Mouse (Mus musculus): ENCODE data around the gene Ntf3. TPM values are rescaled to one million over a fixed set of nuclear protein-coding genes. Genes with fewer than 3 reads are reported as not detected.

The Ntf3 gene
- total and polyA plus RNA-seq, 3 experiments, result not detected

DNA sequence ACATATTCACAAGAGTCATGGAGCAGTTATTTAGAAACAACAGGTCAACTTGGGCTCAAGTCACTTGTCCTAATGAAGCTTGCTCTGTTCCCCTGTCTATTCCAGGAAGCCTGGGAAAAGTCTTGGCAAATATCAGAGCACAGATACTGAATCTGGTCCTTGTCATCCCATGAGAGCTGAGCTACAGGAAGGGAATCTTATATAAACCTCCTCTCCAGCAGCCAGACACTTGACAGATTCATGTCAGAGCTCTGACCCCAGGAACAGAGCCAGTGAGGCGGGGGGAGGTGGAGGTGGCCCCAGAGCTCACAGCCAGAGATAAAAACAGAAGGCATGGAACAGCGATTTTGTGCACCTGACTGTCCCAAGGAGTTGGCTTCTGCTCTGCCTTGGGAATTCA lies 26.3 kb downstream of the Ntf3 start:
- Histone ChIP-seq H3K27ac (ENCODE audit: control insufficient read depth, low read depth, low read length) (no peak overlapping the region), H3K9ac (ENCODE audit: control insufficient read depth, low read depth, low read length, poor library complexity, severe bottlenecking) (no peak overlapping the region), H3K79me2 (ENCODE audit: control insufficient read depth, insufficient read depth, low read length, poor library complexity) (no peaks in the 10 kb centered on the region), H3K4me3 (ENCODE audit: control insufficient read depth in 1 of 2, insufficient read depth in 1 of 2, low read depth in 2 of 2, low read length in 2 of 2) (no peak overlapping the region), H3K36me3 (ENCODE audit: control insufficient read depth in 1 of 2, insufficient read depth in 2 of 2, low read length in 2 of 2) (no peaks in the 10 kb centered on the region), H3K9me3 (replicated peaks; ENCODE audit: insufficient read depth, low read length) (no peaks in the 10 kb centered on the region), H3K4me1 (ENCODE audit: control insufficient read depth in 1 of 2, insufficient read depth in 2 of 2, low read length in 2 of 2) (no peaks in the 10 kb centered on the region), H3K27me3 (ENCODE audit: control insufficient read depth in 1 of 2, insufficient read depth in 2 of 2, low read length in 2 of 2) (no peaks in the 10 kb centered on the region)
- TF ChIP-seq NELFE (IDR thresholded peaks at IDR 0.05; ENCODE audit: low read depth, low read length), result no peak
- TF ChIP-seq BHLHE40 (IDR thresholded peaks at IDR 0.05; ENCODE audit: borderline replicate concordance, low read depth, low read length), result no peak
- TF ChIP-seq POLR2A (IDR thresholded peaks at IDR 0.05; ENCODE audit: control insufficient read depth in 1 of 2, insufficient read depth in 1 of 2, low read depth in 1 of 2, low read length in 2 of 2, poor library complexity in 1 of 2), result no peak
- no peak for TF ChIP-seq ZNF384 (IDR thresholded peaks at IDR 0.05; ENCODE audit: low read depth, low read length)
- no peak for TF ChIP-seq ZC3H11A (IDR thresholded peaks at IDR 0.05; ENCODE audit: low read depth, low read length)
- TF ChIP-seq MAX (IDR thresholded peaks at IDR 0.05; ENCODE audit: low read length), result no peak
- no peak for TF ChIP-seq SIN3A (IDR thresholded peaks at IDR 0.05; ENCODE audit: low read length)
- no peak for TF ChIP-seq CTCF (IDR thresholded peaks at IDR 0.05 in 2 of 3, conservative IDR thresholded peaks at IDR 0.05 in 1 of 3; ENCODE audit: control insufficient read depth in 1 of 3, insufficient read depth in 1 of 3, low read depth in 2 of 3, low read length in 3 of 3, poor library complexity in 1 of 3, severe bottlenecking in 1 of 3)
- TF ChIP-seq MAFK (IDR thresholded peaks at IDR 0.05; ENCODE audit: borderline replicate concordance, low read depth, low read length), result no peak
- TF ChIP-seq ZMIZ1 (IDR thresholded peaks at IDR 0.05; ENCODE audit: low read depth, low read length), result no peak
- TF ChIP-seq MAZ (IDR thresholded peaks at IDR 0.05; ENCODE audit: low read depth, low read length), result no peak
- no peak for TF ChIP-seq MEF2A (IDR thresholded peaks at IDR 0.05; ENCODE audit: extremely low read depth, insufficient replicate concordance, low read depth, low read length, poor library complexity, severe bottlenecking)
- TF ChIP-seq ETS1 (IDR thresholded peaks at IDR 0.05; ENCODE audit: low read depth, low read length), result no peak
- TF ChIP-seq POLR2AphosphoS2 (IDR thresholded peaks at IDR 0.05; ENCODE audit: low read length), result no peak
- no peak for TF ChIP-seq USF2 (IDR thresholded peaks at IDR 0.05; ENCODE audit: borderline replicate concordance in 1 of 2, insufficient read depth in 1 of 2, low read depth in 1 of 2, low read length in 2 of 2)
- DNase-seq (ENCODE audit: low read depth, low spot score), result no peak

DNA sequence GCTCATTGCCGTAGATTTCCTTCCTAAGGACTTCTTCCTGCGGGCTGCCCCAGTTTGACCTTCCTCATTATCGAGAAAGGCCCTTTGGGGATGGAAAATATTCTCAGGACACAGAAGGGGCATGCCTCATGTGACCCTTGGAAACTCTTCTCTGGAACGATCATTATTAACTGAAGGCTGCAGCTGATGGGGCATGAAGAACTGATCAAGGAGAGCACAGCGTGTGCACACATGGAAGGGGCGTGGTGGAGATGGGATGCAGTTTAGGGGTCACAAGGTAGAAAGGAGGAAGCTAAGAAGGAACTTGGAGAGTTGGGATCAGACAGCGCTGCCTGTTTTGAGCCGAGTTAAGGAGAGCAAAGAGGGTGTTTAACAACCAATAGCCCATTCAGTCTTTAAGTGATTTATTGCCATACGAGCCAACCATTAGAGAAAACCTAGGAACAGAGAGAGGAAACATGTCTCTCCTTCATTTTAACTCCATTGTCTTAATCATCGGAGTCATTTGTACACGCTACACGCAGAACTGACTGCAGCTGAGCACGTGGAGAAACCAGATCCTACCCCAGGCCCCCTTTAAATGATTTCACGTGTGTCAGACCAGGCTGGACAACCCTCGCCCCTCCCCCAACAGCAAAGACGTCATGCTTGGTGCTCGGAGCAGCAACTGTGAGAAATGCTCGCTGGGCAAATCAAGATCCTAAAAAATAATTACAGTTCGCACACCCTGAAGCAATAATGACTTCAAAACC lies 32.4 kb downstream of the Ntf3 start:
- Histone ChIP-seq H3K27me3 (ENCODE audit: control insufficient read depth in 1 of 2, insufficient read depth in 2 of 2, low read length in 2 of 2) (no peaks in the 10 kb centered on the region), H3K27ac (ENCODE audit: control insufficient read depth, low read depth, low read length) (no peak overlapping the region), H3K4me1 (ENCODE audit: control insufficient read depth in 1 of 2, insufficient read depth in 2 of 2, low read length in 2 of 2) (no peaks in the 10 kb centered on the region), H3K9ac (ENCODE audit: control insufficient read depth, low read depth, low read length, poor library complexity, severe bottlenecking) (no peak overlapping the region), H3K36me3 (ENCODE audit: control insufficient read depth in 1 of 2, insufficient read depth in 2 of 2, low read length in 2 of 2) (no peaks in the 10 kb centered on the region), H3K79me2 (ENCODE audit: control insufficient read depth, insufficient read depth, low read length, poor library complexity) (no peaks in the 10 kb centered on the region), H3K9me3 (replicated peaks; ENCODE audit: insufficient read depth, low read length) (no peaks in the 10 kb centered on the region), H3K4me3 (ENCODE audit: control insufficient read depth in 1 of 2, insufficient read depth in 1 of 2, low read depth in 2 of 2, low read length in 2 of 2) (no peak overlapping the region)
- no peak for DNase-seq (ENCODE audit: low read depth, low spot score)
- no peak for TF ChIP-seq JUND (IDR thresholded peaks at IDR 0.05; ENCODE audit: low read depth, low read length)
- TF ChIP-seq ZMIZ1 (IDR thresholded peaks at IDR 0.05; ENCODE audit: low read depth, low read length), result no peak
- TF ChIP-seq USF1 (IDR thresholded peaks at IDR 0.05; ENCODE audit: low read depth, low read length), result no peak
- TF ChIP-seq NRF1 (IDR thresholded peaks at IDR 0.05; ENCODE audit: insufficient read depth, low read depth, low read length, poor library complexity, severe bottlenecking), result no peak
- no peak for TF ChIP-seq CHD2 (IDR thresholded peaks at IDR 0.05; ENCODE audit: low read length)
- TF ChIP-seq CTCF (IDR thresholded peaks at IDR 0.05 in 2 of 3, conservative IDR thresholded peaks at IDR 0.05 in 1 of 3; ENCODE audit: control insufficient read depth in 1 of 3, insufficient read depth in 1 of 3, low read depth in 2 of 3, low read length in 3 of 3, poor library complexity in 1 of 3, severe bottlenecking in 1 of 3), result no peak
- TF ChIP-seq SIN3A (IDR thresholded peaks at IDR 0.05; ENCODE audit: low read length), result no peak
- TF ChIP-seq GATA1 (IDR thresholded peaks at IDR 0.05; ENCODE audit: low read depth, low read length), result no peak
- TF ChIP-seq TAL1 (IDR thresholded peaks at IDR 0.05; ENCODE audit: low read length), result no peak
- no peak for TF ChIP-seq MYB (IDR thresholded peaks at IDR 0.05; ENCODE audit: low read depth, low read length)
- no peak for TF ChIP-seq KAT2A (conservative IDR thresholded peaks at IDR 0.05; ENCODE audit: low read depth, low read length)
- TF ChIP-seq E2F4 (IDR thresholded peaks at IDR 0.05; ENCODE audit: borderline replicate concordance, low read depth, low read length), result no peak
- TF ChIP-seq NELFE (IDR thresholded peaks at IDR 0.05; ENCODE audit: low read depth, low read length), result no peak
- no peak for TF ChIP-seq HCFC1 (IDR thresholded peaks at IDR 0.05; ENCODE audit: low read depth, low read length)
- no peak for TF ChIP-seq TCF12 (IDR thresholded peaks at IDR 0.05; ENCODE audit: low read depth, low read length)
- no peak for TF ChIP-seq ZKSCAN1 (IDR thresholded peaks at IDR 0.05; ENCODE audit: low read depth, low read length)
